Mouse (Mus musculus): ENCODE measurements around the gene Parp8. TPM values are rescaled to one million over a fixed set of nuclear protein-coding genes. Genes with fewer than 3 reads are reported as not detected.
"Not testable (repeated sequence)": the region's sequence is repeated elsewhere in the genome, so short reads cannot be mapped to it uniquely, and the experiment has no call there.

Parp8 gene
- total RNA-seq, 2 experiments from 2014 or later = 19.6 to 22.2 TPM

- no peak for DNase-seq (ENCODE audit: low spot score in 2 of 2)
These were observed 57.9 kb downstream of the Parp8 start for GRCm38 (mm10) chr13:116967459-116967858.

- DNase-seq (ENCODE audit: low spot score in 2 of 2) = no peak
These were observed 62.6 kb downstream of the Parp8 start for GRCm38 (mm10) chr13:116962480-116963462.

GRCm38 (mm10) chr13:116958776-116959589, 66.4 kb downstream of the Parp8 start:
- no peak for DNase-seq (ENCODE audit: low spot score in 2 of 2)

GRCm38 (mm10) chr13:116957577-116957976, 67.8 kb downstream of the Parp8 start:
- no peak for DNase-seq (ENCODE audit: low spot score in 2 of 2)

- no peak for DNase-seq (ENCODE audit: low spot score in 2 of 2)
These were observed 74.0 kb downstream of the Parp8 start for GRCm38 (mm10) chr13:116951336-116951735.

- no peak for DNase-seq (ENCODE audit: low spot score in 2 of 2)
These were observed 75.8 kb downstream of the Parp8 start for GRCm38 (mm10) chr13:116949527-116949926.

GRCm38 (mm10) chr13:116949056-116949455, 76.3 kb downstream of the Parp8 start:
- no peak for DNase-seq (ENCODE audit: low spot score in 2 of 2)

- DNase-seq (ENCODE audit: low spot score in 2 of 2) = no peak
These were observed 77.1 kb downstream of the Parp8 start for GRCm38 (mm10) chr13:116948299-116948659.

GRCm38 (mm10) chr13:116947611-116948298, 77.6 kb downstream of the Parp8 start:
- DNase-seq (ENCODE audit: low spot score in 2 of 2) = no peak

GRCm38 (mm10) chr13:116946566-116946965, 78.8 kb downstream of the Parp8 start:
- DNase-seq (ENCODE audit: low spot score in 2 of 2) = no peak

- no peak for DNase-seq (ENCODE audit: low spot score in 2 of 2)
These were observed 83.9 kb downstream of the Parp8 start for GRCm38 (mm10) chr13:116941280-116942015.

GRCm38 (mm10) chr13:116940761-116941160, 84.6 kb downstream of the Parp8 start:
- no peak for DNase-seq (ENCODE audit: low spot score in 2 of 2)

- not testable (repeated sequence) for DNase-seq (ENCODE audit: low spot score in 2 of 2)
These were observed 88.3 kb downstream of the Parp8 start for GRCm38 (mm10) chr13:116937019-116937418.

- no peak for DNase-seq (ENCODE audit: low spot score in 2 of 2)
These were observed 107.9 kb downstream of the Parp8 start for GRCm38 (mm10) chr13:116917387-116917930.

- DNase-seq (ENCODE audit: low spot score in 2 of 2) = no peak
These were observed 117.1 kb downstream of the Parp8 start for GRCm38 (mm10) chr13:116908284-116908683.

GRCm38 (mm10) chr13:116903394-116903793, 121.9 kb downstream of the Parp8 start:
- DNase-seq (ENCODE audit: low spot score in 2 of 2) = no peak

- no peak for DNase-seq (ENCODE audit: low spot score in 2 of 2)
These were observed 126.9 kb downstream of the Parp8 start for GRCm38 (mm10) chr13:116898395-116898794.

GRCm38 (mm10) chr13:116897711-116898110, 127.6 kb downstream of the Parp8 start:
- DNase-seq (ENCODE audit: low spot score in 2 of 2) = no peak

- no peak for DNase-seq (ENCODE audit: low spot score in 2 of 2)
These were observed 140.9 kb downstream of the Parp8 start for GRCm38 (mm10) chr13:116884422-116884942.

GRCm38 (mm10) chr13:116882226-116882625, 143.1 kb downstream of the Parp8 start:
- DNase-seq (ENCODE audit: low spot score in 2 of 2) = no peak
